Mouse (Mus musculus): ENCODE results near the gene Bdp1.

Bdp1 gene

DNA sequence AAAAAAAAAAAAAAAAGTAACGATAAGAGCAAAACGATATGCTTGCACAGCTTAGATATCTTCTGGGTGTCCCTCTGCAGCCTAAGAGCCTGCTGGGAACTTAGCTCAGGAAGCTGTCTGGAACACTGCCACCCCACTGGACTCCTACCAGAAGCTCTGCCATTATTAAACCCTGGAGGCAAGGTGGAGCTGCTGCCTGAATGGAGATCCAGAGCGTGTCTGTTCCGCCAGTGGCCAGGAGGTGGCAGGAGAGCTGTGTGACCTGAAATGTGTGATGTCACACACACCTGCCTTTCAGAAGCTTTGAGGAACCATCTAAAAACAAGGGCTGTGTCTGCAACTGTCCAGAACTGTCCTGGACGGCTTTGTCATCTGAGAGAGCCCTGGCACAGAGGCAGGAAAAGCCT is 102.1 kb downstream of the Bdp1 start:
- DNase-seq (ENCODE audit: extremely low read depth, low read depth), result peak; percentile 57

DNA sequence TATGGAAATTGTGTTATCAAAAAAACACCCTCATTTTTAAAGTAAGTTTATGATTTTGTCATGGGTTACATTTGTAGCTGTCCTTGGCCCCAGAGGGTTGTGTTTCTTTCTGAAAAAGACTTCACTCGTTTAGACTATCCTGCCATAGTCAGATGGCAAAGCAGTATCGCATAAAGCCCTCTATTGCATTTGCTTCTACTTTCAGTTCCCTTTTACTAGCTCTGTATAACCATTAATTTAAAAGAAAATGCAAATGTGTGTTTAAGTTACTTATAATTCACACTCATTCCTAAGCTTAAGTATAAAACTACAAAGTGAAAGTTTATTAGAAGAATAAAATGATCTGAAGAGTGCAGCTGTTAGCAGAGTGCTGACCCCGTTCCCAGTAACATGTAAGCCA is 104.8 kb downstream of the Bdp1 start:
- DNase-seq (ENCODE audit: extremely low read depth, low read depth), result no peak

DNA sequence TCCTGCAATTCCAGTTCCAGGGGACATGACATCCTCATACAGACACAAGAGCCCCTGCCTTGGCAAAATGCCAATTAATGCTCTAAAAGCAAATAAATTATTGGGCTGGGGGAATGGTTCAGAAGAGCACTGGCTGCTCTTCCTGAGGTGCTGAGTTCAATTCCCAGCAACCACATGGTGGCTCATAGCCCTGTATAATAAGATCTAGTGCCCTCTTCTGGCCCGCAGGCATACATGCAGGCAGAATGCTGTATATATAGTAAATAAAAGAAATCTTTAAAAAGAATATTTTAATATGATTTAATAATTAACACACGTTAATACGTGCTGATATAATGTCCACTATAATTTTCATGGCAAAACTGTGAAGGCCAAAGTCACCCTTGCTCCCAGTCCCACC is 105.8 kb downstream of the Bdp1 start:
- no peak for DNase-seq (ENCODE audit: extremely low read depth, low read depth)

GRCm38 (mm10) chr13:99989592-99989991 is 114.3 kb downstream of the Bdp1 start:
- no peak for DNase-seq (ENCODE audit: extremely low read depth, low read depth)

GRCm38 (mm10) chr13:99983320-99983719 is 120.5 kb downstream of the Bdp1 start:
- DNase-seq (ENCODE audit: extremely low read depth, low read depth), result no peak

GRCm38 (mm10) chr13:99979406-99979805 is 124.5 kb downstream of the Bdp1 start:
- DNase-seq (ENCODE audit: extremely low read depth, low read depth), result no peak

GRCm38 (mm10) chr13:99970089-99970488 is 133.8 kb downstream of the Bdp1 start:
- no peak for DNase-seq (ENCODE audit: extremely low read depth, low read depth)

Data from MEL-GATA-1-ER (cell line).